Mouse (Mus musculus) liver, embryonic 13.5 days (tissue): Measurements from ENCODE around the gene Vmn1r181. TPM values are rescaled to one million over a fixed set of nuclear protein-coding genes. Genes with fewer than 3 reads are reported as not detected.
"Not testable (repeated sequence)": the region's sequence is repeated elsewhere in the genome, so short reads cannot be mapped to it uniquely, and the experiment has no call there.

Source experiments
- ATAC-seq: fragments of 200-750 bp; cut with Nextera tagmentation; 2 replicates; pipeline ENCODE4 v1.8.0; 2017; ENCODE audit warnings: low read depth, mild to moderate bottlenecking, moderate number of reproducible peaks, moderate library complexity
- DNase-seq: peaks from one replicate; pipeline ENCODE4 v3.0.0; 2022
- H3K27ac ChIP-seq: fragments of 300-500 bp; sonication (generic); 2 replicates; pipeline ENCODE4 v1.5.1; 2015; ENCODE audit warnings: moderate library complexity, mild to moderate bottlenecking, inconsistent platforms
- H3K27me3 ChIP-seq: fragments of 300-500 bp; sonication (generic); 2 replicates; pipeline ENCODE4 v1.6.1; 2015; ENCODE audit warnings: mild to moderate bottlenecking, inconsistent platforms
- H3K36me3 ChIP-seq: fragments of 300-500 bp; sonication (generic); 2 replicates; pipeline ENCODE4 v1.6.1; 2015; ENCODE audit warnings: mild to moderate bottlenecking, inconsistent platforms
- H3K4me1 ChIP-seq: fragments of 300-500 bp; sonication (generic); replicated peaks from 2 replicates; pipeline ENCODE4 v1.6.1; 2015; ENCODE audit warnings: inconsistent platforms
- H3K4me2 ChIP-seq: fragments of 300-500 bp; sonication (generic); 2 replicates; pipeline ENCODE4 v1.6.1; 2015; ENCODE audit warnings: inconsistent platforms, mild to moderate bottlenecking, moderate library complexity
- H3K4me3 ChIP-seq: fragments of 300-500 bp; sonication (generic); replicated peaks from 2 replicates; pipeline ENCODE4 v1.5.1; 2015; ENCODE audit warnings: mild to moderate bottlenecking, inconsistent platforms
- H3K9ac ChIP-seq: fragments of 300-500 bp; sonication (generic); 2 replicates; pipeline ENCODE4 v1.6.1; 2015; ENCODE audit warnings: mild to moderate bottlenecking, inconsistent platforms
- H3K9me3 ChIP-seq: fragments of 300-500 bp; sonication (generic); replicated peaks from 2 replicates; pipeline ENCODE4 v1.6.1; 2016; ENCODE audit warnings: inconsistent platforms
- WGBS: fragments of 180-500 bp; shearing (Covaris S2); methylation state at CpG from one replicate; pipeline ENCODE4 v1.1.7; 2015; ENCODE audit not compliant: insufficient replicate concordance; 5-methylcytosine and 5-hydroxymethylcytosine counted together
- polyA plus RNA-seq: library from polyadenylated mRNA; unstranded; fragments of >200 nt; fragmentation: Nextera tagmentation; extraction: Ambion mirVana; gene quantifications from 2 replicates; pipeline ENCODE4 v1.2.1, GENCODE M21; 2015

The Vmn1r181 gene
- not detected in 2 replicates for polyA plus RNA-seq

- H3K4me3 ChIP-seq, H3K27ac ChIP-seq, H3K36me3 ChIP-seq, ATAC-seq, H3K27me3 ChIP-seq, H3K9me3 ChIP-seq, H3K4me2 ChIP-seq, H3K9ac ChIP-seq, H3K4me1 ChIP-seq, DNase-seq: not testable (repeated sequence)
- 58% methylated on average over 9 of the region's 9 CpGs for WGBS
These were observed at the start of gene Vmn1r181 for GRCm38 (mm10) chr7:23974315-23974714. Gene Vmn1r181 (plus strand): TSS chr7:23974615.

- Histone ChIP-seq H3K4me1 (no peaks in the 10 kb centered on the region), H3K4me3 (no peak within 1 kb of the TSS), H3K27me3 (no peaks in the 10 kb centered on the region), H3K9me3 (no peaks in the 10 kb centered on the region), H3K9ac (no peak within 1 kb of the TSS), H3K27ac (no peak within 1 kb of the TSS), H3K36me3 (no peaks in the 10 kb centered on the region), H3K4me2 (no peak within 1 kb of the TSS)
- 26% methylated on average over 2 of the region's 2 CpGs for whole genome bisulfite sequencing
- DNase-seq (no peak), ATAC-seq (no peak)
These were observed 47.7 kb upstream of the Vmn1r181 start, which contains the start of gene Vmn1r179 for GRCm38 (mm10) chr7:23926678-23927077. Gene Vmn1r179 (plus strand): TSS chr7:23926978.

GRCm38 (mm10) chr7:23950332-23950731 is 24.1 kb upstream of the Vmn1r181 start, which contains the start of gene Vmn1r180:
Gene Vmn1r180 (plus strand): TSS chr7:23950632.
- Histone ChIP-seq H3K4me3 (no peak within 1 kb of the TSS), H3K4me2 (no peak within 1 kb of the TSS), H3K9ac (no peak within 1 kb of the TSS)

GRCm38 (mm10) chr7:23968044-23968443 is 6.4 kb upstream of the Vmn1r181 start:
- H3K9me3 ChIP-seq, ATAC-seq, H3K4me1 ChIP-seq, H3K27ac ChIP-seq, DNase-seq, H3K36me3 ChIP-seq, H3K4me3 ChIP-seq, H3K27me3 ChIP-seq, H3K9ac ChIP-seq, H3K4me2 ChIP-seq: not testable (repeated sequence)
- 38% methylated on average over 3 of the region's 3 CpGs for WGBS

More at GRCm38 (mm10) chr7:23950332-23950731, 24.1 kb upstream of the Vmn1r181 start, which contains the start of gene Vmn1r180:
- no peaks in the 10 kb centered on the region for H3K36me3 ChIP-seq
- H3K4me1 ChIP-seq, result no peaks in the 10 kb centered on the region
- no peaks in the 10 kb centered on the region for H3K9me3 ChIP-seq
- ATAC-seq, result no peak
- no peak within 1 kb of the TSS for H3K27ac ChIP-seq
- no peaks in the 10 kb centered on the region for H3K27me3 ChIP-seq
- DNase-seq, result no peak

- ATAC-seq, result no peak
- Histone ChIP-seq H3K9ac (no peak within 1 kb of the TSS), H3K27me3 (no peaks in the 10 kb centered on the region), H3K27ac (no peak within 1 kb of the TSS), H3K4me2 (no peak within 1 kb of the TSS), H3K9me3 (0 out of 2 replicates have a peak, but pooled peaks cover 4% of the 10 kb centered on the region), H3K4me3 (no peak within 1 kb of the TSS), H3K4me1 (no peaks in the 10 kb centered on the region), H3K36me3 (no peaks in the 10 kb centered on the region)
- DNase-seq, result no peak
- 42% methylated on average over 2 of the region's 2 CpGs for WGBS
These were observed 27.0 kb downstream of the Vmn1r181 start, which contains the start of gene V1rd19 for GRCm38 (mm10) chr7:24001391-24001790. Gene V1rd19 (plus strand): TSS chr7:24001691.

Other genes starting within 250 kb of the Vmn1r181 start
- not detected in 2 replicates for gene Vmn1r174, start 222.3 kb upstream of the Vmn1r181 start, polyA plus RNA-seq
- not detected in 2 replicates for gene Vmn1r175, start 164.0 kb upstream of the Vmn1r181 start, polyA plus RNA-seq
- gene Vmn1r176, start 137.2 kb upstream of the Vmn1r181 start, polyA plus RNA-seq, result not detected in 2 replicates
- gene Vmn1r177, start 108.2 kb upstream of the Vmn1r181 start, polyA plus RNA-seq, result not detected in 2 replicates
- not detected in 2 replicates for gene Vmn1r178, start 82.6 kb upstream of the Vmn1r181 start, polyA plus RNA-seq
- gene Vmn1r179, start 47.6 kb upstream of the Vmn1r181 start, polyA plus RNA-seq, result not detected in 2 replicates
- gene Vmn1r180, start 24.0 kb upstream of the Vmn1r181 start, polyA plus RNA-seq, result not detected in 2 replicates
- gene V1rd19, start 27.1 kb downstream of the Vmn1r181 start, polyA plus RNA-seq, result not detected in 2 replicates
- gene Vmn1r183, start 78.6 kb downstream of the Vmn1r181 start, polyA plus RNA-seq, result not detected in 2 replicates
- gene Zfp180, start 107.3 kb downstream of the Vmn1r181 start, polyA plus RNA-seq, result 10.0 and 13.1 TPM in 2 replicates
- 1.0 TPM in 2 replicates for gene Zfp112, start 137.7 kb downstream of the Vmn1r181 start, polyA plus RNA-seq
- 3.8 and 4.6 TPM in 2 replicates for gene Zfp235, start 159.6 kb downstream of the Vmn1r181 start, polyA plus RNA-seq
- 0.61 and 0.94 TPM in 2 replicates for gene Zfp114, start 200.4 kb downstream of the Vmn1r181 start, polyA plus RNA-seq
- 1.4 and 2.5 TPM in 2 replicates for gene Zfp111, start 236.8 kb downstream of the Vmn1r181 start, polyA plus RNA-seq